Mouse (Mus musculus) effector memory CD4-positive, alpha-beta T cell, adult 5 months (primary cell): ENCODE measurements around the gene Cdh13. TPM values are rescaled to one million over a fixed set of nuclear protein-coding genes. Genes with fewer than 3 reads are reported as not detected.

ENCODE experiments used
- polyA plus RNA-seq: library from polyadenylated mRNA; unstranded; fragments of 100-300 nt; shearing (Covaris generic); gene quantifications from one replicate; pipeline ENCODE4 v1.2.1, GENCODE M21; 2017

The Cdh13 gene
- 0.14 TPM for polyA plus RNA-seq

DNA sequence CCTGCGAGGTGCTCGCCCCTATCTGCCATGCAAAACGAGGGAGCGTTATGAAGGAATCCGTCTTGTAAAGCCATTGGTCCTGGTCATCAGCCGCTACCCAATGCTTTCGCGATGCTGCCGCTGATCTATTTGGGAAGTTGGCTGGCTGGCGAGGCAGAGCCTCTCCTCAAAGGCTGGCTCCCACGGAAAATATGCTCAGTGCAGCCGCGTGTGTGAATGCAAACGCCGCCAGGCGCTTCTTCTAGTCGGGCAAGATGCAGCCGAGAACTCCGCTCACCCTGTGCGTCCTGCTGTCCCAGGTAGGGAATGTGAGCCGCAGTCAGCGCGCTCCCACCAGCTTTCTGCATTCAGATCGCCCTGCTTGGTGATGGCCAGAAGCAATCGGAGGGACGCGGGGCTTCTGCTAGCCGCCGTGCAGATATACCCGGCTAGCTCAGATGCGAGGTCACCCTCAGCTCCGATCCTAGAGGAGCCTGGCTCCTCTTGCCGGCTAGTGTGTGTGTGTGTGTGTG, at the start of gene Cdh13:
Cdh13 (plus strand) TSS at position 134 of the 512 bp plus-strand sequence.

GRCm38 (mm10) chr8:119344190-119344856, 1060.8 kb downstream of the Cdh13 start, which contains the start of gene Hsbp1:
TSS of gene Hsbp1 (plus strand) at chr8:119344488.

